Mouse (Mus musculus): ENCODE data around the gene Ctsll3. TPM values are rescaled to one million over a fixed set of nuclear protein-coding genes. Genes with fewer than 3 reads are reported as not detected.

Gene Ctsll3
- polyA plus RNA-seq, 1 experiment: not detected

GRCm38 (mm10) chr13:60748556-60748955, 54.1 kb downstream of the Ctsll3 start:
- TF ChIP-seq CTCF (IDR thresholded peaks at IDR 0.05; ENCODE audit: extremely low read depth, insufficient read length, insufficient replicate concordance, low read depth, low read length) (no peak), POLR2A (IDR thresholded peaks at IDR 0.05; ENCODE audit: low read depth, low read length) (no peak)
- Histone ChIP-seq H3K27me3 (ENCODE audit: control insufficient read depth, insufficient read depth, low read length) (no peaks in the 10 kb centered on the region), H3K4me1 (ENCODE audit: control insufficient read depth, insufficient read depth, insufficient read length, low read length) (no peaks in the 10 kb centered on the region), H3K36me3 (ENCODE audit: control insufficient read depth, insufficient read depth, low read length) (no peaks in the 10 kb centered on the region), H3K27ac (ENCODE audit: insufficient read depth, low read depth, low read length) (no peak overlapping the region), H3K4me3 (ENCODE audit: low read depth, low read length) (no peak overlapping the region)
- 82% methylated on average over 2 of the region's 2 CpGs for WGBS

Other genes starting within 250 kb of the Ctsll3 start
- gene Dapk1, start 200.9 kb downstream of the Ctsll3 start, polyA plus RNA-seq (2012; rRNA removed): 12.9 and 13.4 TPM in 2 replicates
- not detected in 2 replicates for gene BC051665, start 16.5 kb downstream of the Ctsll3 start, polyA plus RNA-seq (2012; rRNA removed)
- not detected in 2 replicates for gene 4930486L24Rik, start 61.6 kb upstream of the Ctsll3 start, polyA plus RNA-seq (2012; rRNA removed)
- not detected in 2 replicates for gene Gm49392, start 94.0 kb upstream of the Ctsll3 start, polyA plus RNA-seq (2012; rRNA removed)
- gene Ctla2b, start 94.6 kb upstream of the Ctsll3 start, polyA plus RNA-seq (2012; rRNA removed): 0.35 TPM in 1 of 2 replicates, not detected in the other
- not detected in 2 replicates for gene Tpbpb, start 102.0 kb upstream of the Ctsll3 start, polyA plus RNA-seq (2012; rRNA removed)
- not detected in 2 replicates for gene Gm49393, start 132.7 kb upstream of the Ctsll3 start, polyA plus RNA-seq (2012; rRNA removed)
- gene Gm49391, start 133.7 kb upstream of the Ctsll3 start, polyA plus RNA-seq (2012; rRNA removed): 0.25 and 0.38 TPM in 2 replicates
- gene Ctla2a, start 133.8 kb upstream of the Ctsll3 start, polyA plus RNA-seq (2012; rRNA removed): 0.61 and 1.4 TPM in 2 replicates
- gene Tpbpa, start 139.1 kb upstream of the Ctsll3 start, polyA plus RNA-seq (2012; rRNA removed): not detected in 2 replicates
- gene Ctsj, start 203.1 kb upstream of the Ctsll3 start, polyA plus RNA-seq (2012; rRNA removed): not detected in 2 replicates
- not detected in 2 replicates for gene Ctsq, start 237.8 kb upstream of the Ctsll3 start, polyA plus RNA-seq (2012; rRNA removed)